Mouse (Mus musculus): ENCODE measurements around the gene Cacna1d. TPM values are rescaled to one million over a fixed set of nuclear protein-coding genes. Genes with fewer than 3 reads are reported as not detected.
A peak's percentile ranks its signal among the peaks of the same experiment; 100 is the strongest.

Gene Cacna1d
- total RNA-seq (2014; fragmentation: Nextera tagmentation) (0.62 and 4.9 TPM in 2 replicates), total RNA-seq (2017) (0.05 and 1.3 TPM in 2 replicates)

DNA sequence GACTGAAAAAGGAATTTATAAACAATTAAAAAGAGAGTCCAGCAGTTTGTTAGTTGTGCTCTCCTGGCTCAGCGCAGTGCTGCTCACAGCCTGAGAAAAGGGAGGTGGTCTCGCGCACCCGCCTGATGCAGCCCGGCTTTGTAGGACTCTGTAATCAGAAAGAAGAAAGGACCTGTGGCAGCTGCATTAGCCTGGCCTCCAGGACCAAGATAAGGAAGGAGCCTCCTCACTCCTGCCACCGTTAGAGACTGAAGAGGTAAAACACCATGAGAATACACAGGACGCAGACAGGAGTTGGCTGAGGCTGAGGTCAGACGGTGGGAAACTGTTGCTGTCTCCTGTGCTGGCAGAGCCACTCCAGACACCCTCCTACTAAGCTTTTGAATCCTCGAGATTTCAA lies at the start of gene Cacna1d:
Cacna1d (minus strand) TSS at position 114 of the 400 bp plus-strand sequence.
- peak; percentile 43; the same call in 1 of the 2 replicates for ATAC-seq (replicated peaks; ENCODE audit: low FRiP score, low TSS enrichment, poor library complexity, severe bottlenecking)

GRCm38 (mm10) chr14:30533780-30534450 lies 42.7 kb upstream of the Cacna1d start:
- ATAC-seq (replicated peaks; ENCODE audit: low FRiP score, low TSS enrichment, poor library complexity, severe bottlenecking), result no peak

- no peak for ATAC-seq (replicated peaks; ENCODE audit: low FRiP score, low TSS enrichment, poor library complexity, severe bottlenecking)
These were observed 40.6 kb upstream of the Cacna1d start for GRCm38 (mm10) chr14:30531896-30532295.

DNA sequence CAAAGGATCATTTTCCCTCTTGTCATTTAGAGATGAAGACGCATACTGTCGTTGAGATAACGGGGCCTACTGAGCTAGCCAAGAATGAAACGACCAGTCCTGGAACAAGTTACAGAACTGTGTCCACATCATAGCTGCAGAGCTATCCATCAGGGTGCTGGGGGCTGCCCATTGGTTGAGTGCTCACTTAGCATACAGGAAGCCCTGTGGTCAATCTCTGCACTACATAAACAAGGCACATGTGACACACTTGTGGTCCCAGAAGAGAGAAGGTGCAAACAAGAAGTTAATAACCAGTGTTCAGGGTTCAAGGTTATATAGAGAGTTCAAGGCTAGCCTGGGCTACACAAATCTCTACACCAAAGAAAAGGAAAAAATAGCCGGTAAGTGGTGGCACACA lies 40.2 kb upstream of the Cacna1d start:
- ATAC-seq (replicated peaks; ENCODE audit: low FRiP score, low TSS enrichment, poor library complexity, severe bottlenecking), result no peak

GRCm38 (mm10) chr14:30530726-30531269 lies 39.5 kb upstream of the Cacna1d start:
- no peak for ATAC-seq (replicated peaks; ENCODE audit: low FRiP score, low TSS enrichment, poor library complexity, severe bottlenecking)

DNA sequence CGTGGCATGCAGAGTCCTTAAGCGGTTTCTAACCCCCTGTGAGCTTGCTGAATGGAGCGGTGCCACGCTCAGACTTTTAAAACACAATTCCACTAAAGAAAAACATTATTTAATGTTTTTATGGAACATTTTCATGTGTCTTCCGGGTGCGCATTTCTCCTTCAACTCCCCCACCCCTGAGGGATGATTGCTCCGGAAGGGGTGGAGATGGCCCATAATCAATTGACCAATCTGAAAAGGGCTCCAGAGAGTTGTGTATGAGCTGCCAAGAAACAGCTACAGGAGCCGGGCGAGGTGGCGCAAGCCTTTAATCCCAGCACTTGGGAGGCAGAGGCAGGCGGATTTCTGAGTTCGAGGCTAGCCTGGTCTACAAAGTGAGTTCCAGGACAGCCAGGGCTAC lies 38.2 kb upstream of the Cacna1d start:
- ATAC-seq (replicated peaks; ENCODE audit: low FRiP score, low TSS enrichment, poor library complexity, severe bottlenecking), result no peak

DNA sequence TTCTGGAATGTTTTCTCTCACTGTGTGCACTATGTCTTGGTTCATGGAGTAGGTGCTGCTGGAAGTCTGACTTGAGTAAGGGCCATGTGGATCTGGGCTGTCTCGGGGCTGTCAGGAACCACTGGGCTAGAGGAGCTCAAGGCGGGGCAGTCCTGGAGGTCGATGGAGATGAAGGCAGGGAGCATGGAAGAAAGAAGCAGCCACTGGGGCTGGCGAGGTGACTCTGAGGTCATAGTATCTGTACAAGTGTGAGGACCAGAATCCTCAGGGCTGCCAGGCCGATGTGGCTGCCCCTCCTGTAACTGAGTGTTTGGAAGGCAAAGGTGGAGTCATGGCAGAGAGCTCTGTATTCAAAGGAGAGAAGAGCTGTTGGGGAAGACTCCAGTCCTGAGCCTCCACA lies 37.7 kb upstream of the Cacna1d start:
- ATAC-seq (replicated peaks; ENCODE audit: low FRiP score, low TSS enrichment, poor library complexity, severe bottlenecking), result no peak

- ATAC-seq (replicated peaks; ENCODE audit: low FRiP score, low TSS enrichment, poor library complexity, severe bottlenecking), result no peak
These were observed 37.1 kb upstream of the Cacna1d start for GRCm38 (mm10) chr14:30528392-30528791.

- ATAC-seq (replicated peaks; ENCODE audit: low FRiP score, low TSS enrichment, poor library complexity, severe bottlenecking), result no peak
These were observed 32.1 kb upstream of the Cacna1d start for GRCm38 (mm10) chr14:30523356-30523755.

DNA sequence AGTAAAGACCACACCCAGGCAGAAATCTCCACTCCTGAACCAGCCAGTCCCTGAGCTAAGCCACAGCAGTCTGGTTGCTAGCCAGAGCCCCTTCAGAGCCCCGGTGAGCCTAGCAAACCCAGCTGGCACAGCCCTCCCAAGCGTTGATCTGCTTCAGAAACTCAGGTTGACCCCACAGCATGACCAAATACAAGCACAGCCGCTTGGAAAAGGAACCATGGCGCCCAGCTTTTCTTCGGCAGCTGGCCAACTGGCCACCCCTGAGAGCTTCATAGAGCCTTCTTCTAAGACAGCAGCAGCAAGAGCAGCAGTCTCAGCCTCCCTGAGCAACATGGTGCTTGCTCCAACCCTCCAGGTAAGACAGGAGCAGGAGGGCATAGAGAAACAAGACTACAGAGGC lies 28.1 kb upstream of the Cacna1d start:
- ATAC-seq (replicated peaks; ENCODE audit: low FRiP score, low TSS enrichment, poor library complexity, severe bottlenecking), result no peak

DNA sequence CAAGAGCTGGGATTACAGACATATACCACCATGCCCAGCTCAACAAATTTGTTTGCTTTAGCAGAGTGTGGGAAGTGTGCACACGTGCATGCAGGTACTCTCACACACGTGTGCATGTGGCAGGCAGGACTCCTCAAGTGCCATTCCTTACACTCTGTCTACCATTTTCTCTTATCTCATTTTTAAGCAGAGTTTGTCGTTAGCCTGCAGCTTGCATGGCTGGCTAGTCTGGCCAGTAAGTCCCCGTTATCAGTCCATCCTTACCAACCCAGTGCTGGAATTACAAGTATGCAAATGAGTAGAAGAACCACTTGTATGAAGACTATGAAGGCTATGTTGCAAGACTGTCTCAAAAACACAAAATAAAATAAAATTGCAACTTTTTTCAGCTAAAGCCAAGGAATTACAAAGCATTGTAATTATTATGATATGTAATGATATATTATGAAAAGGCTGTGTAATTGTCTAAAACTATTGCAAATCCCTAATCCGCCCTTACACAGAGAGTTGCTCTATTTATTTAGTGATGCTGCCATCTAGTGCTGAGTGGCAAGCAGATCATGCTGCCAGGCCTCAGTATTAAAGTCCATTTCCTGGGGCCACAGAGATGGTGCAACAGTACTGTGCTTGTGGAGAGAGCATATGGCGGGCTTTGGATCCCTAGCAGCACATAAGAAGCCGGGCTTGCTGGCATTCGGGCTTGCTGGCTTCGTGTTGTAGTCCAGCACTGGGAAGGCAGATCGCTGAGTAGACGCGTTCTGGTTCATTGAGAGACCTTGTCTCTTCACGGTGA lies 24.9 kb upstream of the Cacna1d start:
- peak; percentile 80 for ATAC-seq (replicated peaks; ENCODE audit: low FRiP score, low TSS enrichment, poor library complexity, severe bottlenecking)

- ATAC-seq (replicated peaks; ENCODE audit: low FRiP score, low TSS enrichment, poor library complexity, severe bottlenecking), result peak; percentile 87
These were observed 21.6 kb upstream of the Cacna1d start for GRCm38 (mm10) chr14:30512896-30513295.

- no peak for ATAC-seq (replicated peaks; ENCODE audit: low FRiP score, low TSS enrichment, poor library complexity, severe bottlenecking)
These were observed 19.0 kb upstream of the Cacna1d start for GRCm38 (mm10) chr14:30510214-30510763.

GRCm38 (mm10) chr14:30504990-30505389 lies 13.7 kb upstream of the Cacna1d start:
- ATAC-seq (replicated peaks; ENCODE audit: low FRiP score, low TSS enrichment, poor library complexity, severe bottlenecking), result no peak

- peak; percentile 46; the same call in 1 of the 2 replicates for ATAC-seq (replicated peaks; ENCODE audit: low FRiP score, low TSS enrichment, poor library complexity, severe bottlenecking)
These were observed 6.9 kb upstream of the Cacna1d start for GRCm38 (mm10) chr14:30498202-30498601.

DNA sequence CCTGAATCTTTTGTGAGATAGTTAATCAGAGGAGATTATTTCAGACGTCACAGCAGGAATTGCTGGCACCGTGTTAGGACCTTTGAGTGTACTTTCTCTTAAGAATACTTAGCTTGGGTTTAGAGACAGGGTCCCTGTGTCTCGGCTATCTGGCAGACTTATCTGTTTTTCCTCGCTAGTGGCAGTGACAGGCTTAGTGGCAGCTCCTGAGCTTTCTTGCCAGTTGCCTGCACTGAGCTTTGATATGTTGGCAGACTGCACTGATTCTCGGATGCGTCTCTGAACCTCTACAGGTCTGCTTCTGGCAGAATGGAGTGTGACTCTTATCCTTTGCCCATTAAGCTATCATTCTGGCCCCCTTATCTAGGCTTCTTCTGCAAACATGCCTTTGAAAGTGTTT lies 3.7 kb upstream of the Cacna1d start:
- ATAC-seq (replicated peaks; ENCODE audit: low FRiP score, low TSS enrichment, poor library complexity, severe bottlenecking), result peak; percentile 34

DNA sequence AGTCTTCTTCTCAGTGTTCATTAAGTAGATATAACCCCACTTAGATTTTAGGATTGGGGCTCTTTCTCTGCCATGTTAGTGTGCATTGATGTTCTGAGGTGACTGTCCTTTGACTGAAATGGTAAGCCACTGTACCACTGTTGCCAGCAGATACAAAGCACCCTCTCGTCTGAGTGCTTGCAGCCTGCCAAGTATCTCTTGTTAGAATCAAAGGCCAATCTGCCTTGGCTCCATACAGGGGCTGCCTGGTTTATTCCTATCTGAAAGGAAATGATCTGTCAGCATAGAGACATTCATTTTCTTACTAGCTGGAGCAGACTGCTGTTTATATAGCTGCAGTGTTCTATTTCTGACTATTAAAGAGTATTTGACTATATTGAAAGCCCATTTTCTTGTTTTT lies 2.0 kb upstream of the Cacna1d start:
- ATAC-seq (replicated peaks; ENCODE audit: low FRiP score, low TSS enrichment, poor library complexity, severe bottlenecking), result no peak

- ATAC-seq (replicated peaks; ENCODE audit: low FRiP score, low TSS enrichment, poor library complexity, severe bottlenecking), result peak; percentile 100
These were observed 11.8 kb downstream of the Cacna1d start, which contains the start of gene Dcp1a for GRCm38 (mm10) chr14:30479361-30479948. Gene Dcp1a (plus strand): TSS chr14:30479535.

- no peak for ATAC-seq (replicated peaks; ENCODE audit: low FRiP score, low TSS enrichment, poor library complexity, severe bottlenecking)
These were observed 16.8 kb downstream of the Cacna1d start for GRCm38 (mm10) chr14:30474416-30474815.

GRCm38 (mm10) chr14:30473605-30474004 lies 17.6 kb downstream of the Cacna1d start:
- ATAC-seq (replicated peaks; ENCODE audit: low FRiP score, low TSS enrichment, poor library complexity, severe bottlenecking), result no peak
